Mouse (Mus musculus): ENCODE measurements around the gene Hspa8. TPM values are rescaled to one million over a fixed set of nuclear protein-coding genes. Genes with fewer than 3 reads are reported as not detected.
A peak's percentile ranks its signal among the peaks of the same experiment; 100 is the strongest.

Gene Hspa8
- polyA plus RNA-seq (2012; rRNA removed) = 1,998 and 2,235 TPM in 2 replicates

DNA sequence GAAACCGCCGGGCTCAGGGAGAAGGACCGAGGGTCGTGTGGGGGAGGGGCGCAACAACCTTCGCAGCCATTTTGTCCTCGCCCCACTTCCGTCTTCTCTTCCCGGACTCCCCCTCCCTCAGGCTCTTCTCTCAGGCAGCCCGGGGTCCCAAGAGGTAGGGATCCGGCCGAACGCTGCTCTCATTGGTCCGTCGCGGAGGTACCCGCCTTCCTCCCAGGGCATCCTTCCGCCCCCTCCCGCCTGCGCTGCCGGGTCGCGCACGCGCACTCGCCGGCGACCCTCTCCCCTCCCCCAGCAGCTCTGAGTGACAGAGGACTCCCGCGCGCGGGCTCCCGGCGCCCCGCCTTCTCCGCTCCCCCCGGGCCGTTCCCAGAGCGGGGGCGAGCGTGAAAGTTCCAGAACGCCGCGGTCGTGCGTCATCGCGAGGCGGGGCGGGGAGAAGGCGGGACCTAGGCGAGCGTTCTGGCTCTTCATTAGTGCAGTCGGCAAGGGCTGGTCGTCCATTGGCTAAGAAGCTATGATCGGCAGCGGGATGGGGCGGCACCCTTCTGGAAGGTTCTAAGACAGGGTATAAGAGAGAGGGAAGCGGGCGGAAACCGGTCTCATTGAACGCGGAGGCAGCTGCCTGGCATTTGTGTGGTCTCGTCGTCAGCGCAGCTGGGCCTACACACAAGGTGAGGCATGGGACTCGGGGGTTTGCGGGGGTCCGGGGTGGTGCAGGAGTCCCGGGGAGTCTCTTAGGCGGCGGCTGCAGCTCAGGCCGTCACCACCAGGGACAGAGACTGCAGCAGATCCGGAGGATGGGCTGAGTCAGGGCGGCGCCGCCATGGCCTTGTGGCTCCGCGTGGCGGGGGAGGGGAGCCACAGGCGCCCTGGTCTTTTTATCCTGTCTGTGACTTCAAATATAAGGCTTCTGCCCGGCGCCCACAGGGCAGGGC, at the start of gene Hspa8:
Hspa8 (plus strand) TSS at position 310 of the 938 bp plus-strand sequence.
- Histone ChIP-seq H3K4me3 (ENCODE audit: insufficient read depth, low read length) (peak within 1 kb of the TSS; percentile 81), H3K27ac (ENCODE audit: insufficient read depth, low read length) (peak within 1 kb of the TSS; percentile 100), H3K4me1 (ENCODE audit: control insufficient read depth, insufficient read depth, low read length) (peaks cover 5% of the 10 kb centered on the region)
- TF ChIP-seq CTCF (IDR thresholded peaks at IDR 0.05; ENCODE audit: extremely low read depth, insufficient read depth, low read length) (no peak), POLR2A (IDR thresholded peaks at IDR 0.05; ENCODE audit: extremely low read depth, insufficient read depth, low read length) (peak; percentile 100)

DNA sequence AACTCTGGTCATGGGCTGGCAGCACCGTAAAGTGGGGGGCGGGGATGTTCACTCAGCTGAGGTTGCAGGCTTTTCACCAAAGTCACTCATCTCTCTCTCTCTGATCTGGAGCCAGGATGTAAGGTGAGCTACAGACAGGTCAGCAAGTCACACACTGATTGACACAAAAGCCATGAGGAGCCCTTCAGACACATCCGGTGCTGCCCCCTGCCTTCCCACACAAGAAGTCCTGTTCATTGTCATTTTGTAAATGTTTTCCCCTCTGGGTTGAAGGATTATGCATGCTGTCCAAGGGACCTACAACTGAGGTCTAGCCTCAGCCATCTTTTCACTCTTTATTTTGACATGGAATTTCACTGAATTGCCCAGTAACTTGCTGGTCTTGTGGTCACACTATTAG, 49.0 kb upstream of the Hspa8 start:
- TF ChIP-seq CTCF (IDR thresholded peaks at IDR 0.05; ENCODE audit: extremely low read depth, insufficient read depth, low read length) (no peak), POLR2A (IDR thresholded peaks at IDR 0.05; ENCODE audit: extremely low read depth, insufficient read depth, low read length) (no peak)
- Histone ChIP-seq H3K4me1 (ENCODE audit: control insufficient read depth, insufficient read depth, low read length) (peaks cover 4% of the 10 kb centered on the region; the same call in 1 of the 2 replicates), H3K27ac (ENCODE audit: insufficient read depth, low read length) (no peak overlapping the region)

DNA sequence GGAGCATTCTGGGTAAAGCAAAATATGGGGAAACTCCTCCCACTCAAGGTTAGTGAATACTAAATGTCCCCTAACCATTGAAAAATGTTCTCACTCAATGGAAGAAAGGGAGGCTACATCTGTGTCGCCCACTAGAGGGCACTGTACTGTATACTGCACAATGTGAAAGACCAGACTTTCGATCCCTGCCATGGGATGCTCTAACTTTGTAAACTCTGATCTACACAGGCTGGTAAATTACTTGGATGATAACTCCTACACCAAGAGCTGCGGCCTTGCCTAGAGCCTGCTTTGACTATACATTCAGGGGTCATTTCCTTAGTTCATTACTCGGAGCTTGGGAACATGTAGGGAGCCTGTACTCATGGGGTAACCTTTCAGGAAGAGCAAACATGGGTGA, 44.4 kb upstream of the Hspa8 start:
- no peak overlapping the region for H3K27ac ChIP-seq (ENCODE audit: insufficient read depth, low read length)
- peaks cover 6% of the 10 kb centered on the region; the same call in 1 of the 2 replicates for H3K4me1 ChIP-seq (ENCODE audit: control insufficient read depth, insufficient read depth, low read length)
- no peak overlapping the region for H3K4me3 ChIP-seq (ENCODE audit: insufficient read depth, low read length)
- TF ChIP-seq CTCF (IDR thresholded peaks at IDR 0.05; ENCODE audit: extremely low read depth, insufficient read depth, low read length) = peak; percentile 67
- no peak for TF ChIP-seq POLR2A (IDR thresholded peaks at IDR 0.05; ENCODE audit: extremely low read depth, insufficient read depth, low read length)

More for the DNA sequence above, 49.0 kb upstream of the Hspa8 start:
- H3K4me3 ChIP-seq (ENCODE audit: insufficient read depth, low read length) = no peak overlapping the region

DNA sequence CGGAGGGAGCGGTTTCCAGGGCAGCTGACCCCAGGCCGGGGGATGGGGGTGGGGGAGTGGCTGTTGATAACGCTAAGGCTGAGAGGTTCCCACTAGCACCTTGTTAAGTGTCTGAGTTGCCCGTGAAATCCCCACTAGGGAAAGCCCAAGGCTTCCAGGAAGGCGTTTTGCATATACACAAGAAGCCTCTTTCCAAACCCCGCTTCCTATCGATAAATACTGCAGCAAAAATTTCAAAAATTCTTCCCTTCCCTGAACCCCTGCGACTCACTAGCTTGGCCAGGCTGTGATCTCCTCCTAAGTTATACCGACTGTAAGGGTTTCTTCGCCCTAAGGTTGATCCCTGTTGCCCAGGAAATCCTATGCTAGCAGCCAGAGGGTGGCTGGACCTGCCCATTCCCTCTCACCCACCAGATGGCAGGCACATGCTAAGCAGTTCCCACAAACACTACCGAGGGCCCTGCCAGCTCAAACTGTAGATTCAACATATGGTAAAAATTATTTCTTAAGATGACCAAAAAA, 43.6 kb upstream of the Hspa8 start:
- TF ChIP-seq POLR2A (IDR thresholded peaks at IDR 0.05; ENCODE audit: extremely low read depth, insufficient read depth, low read length) (no peak), CTCF (IDR thresholded peaks at IDR 0.05; ENCODE audit: extremely low read depth, insufficient read depth, low read length) (peak; percentile 20; the same call in 1 of the 2 replicates)

GRCm38 (mm10) chr9:40757685-40758270, 43.0 kb upstream of the Hspa8 start:
- peak; percentile 45; the same call in 1 of the 2 replicates for TF ChIP-seq POLR2A (IDR thresholded peaks at IDR 0.05; ENCODE audit: extremely low read depth, insufficient read depth, low read length)
- TF ChIP-seq CTCF (IDR thresholded peaks at IDR 0.05; ENCODE audit: extremely low read depth, insufficient read depth, low read length) = peak; percentile 77
- Histone ChIP-seq H3K4me3 (ENCODE audit: insufficient read depth, low read length) (no peak overlapping the region), H3K27ac (ENCODE audit: insufficient read depth, low read length) (peak overlapping the region; percentile 1; the same call in 1 of the 2 replicates)

More for the DNA sequence above, 43.6 kb upstream of the Hspa8 start:
- peak overlapping the region; percentile 36 for H3K27ac ChIP-seq (ENCODE audit: insufficient read depth, low read length)
- no peak overlapping the region for H3K4me3 ChIP-seq (ENCODE audit: insufficient read depth, low read length)
- peaks cover 6% of the 10 kb centered on the region; the same call in 1 of the 2 replicates for H3K4me1 ChIP-seq (ENCODE audit: control insufficient read depth, insufficient read depth, low read length)

GRCm38 (mm10) chr9:40762354-40762753, 38.4 kb upstream of the Hspa8 start:
- H3K4me3 ChIP-seq (ENCODE audit: insufficient read depth, low read length) = no peak overlapping the region
- H3K4me1 ChIP-seq (ENCODE audit: control insufficient read depth, insufficient read depth, low read length) = peaks cover 4% of the 10 kb centered on the region; the same call in 1 of the 2 replicates
- no peak overlapping the region for H3K27ac ChIP-seq (ENCODE audit: insufficient read depth, low read length)
- TF ChIP-seq POLR2A (IDR thresholded peaks at IDR 0.05; ENCODE audit: extremely low read depth, insufficient read depth, low read length) (no peak), CTCF (IDR thresholded peaks at IDR 0.05; ENCODE audit: extremely low read depth, insufficient read depth, low read length) (no peak)

More at GRCm38 (mm10) chr9:40757685-40758270, 43.0 kb upstream of the Hspa8 start:
- peaks cover 6% of the 10 kb centered on the region; the same call in 1 of the 2 replicates for H3K4me1 ChIP-seq (ENCODE audit: control insufficient read depth, insufficient read depth, low read length)

- H3K4me3 ChIP-seq (ENCODE audit: insufficient read depth, low read length) = no peak overlapping the region
Observed at GRCm38 (mm10) chr9:40764887-40765580, 35.8 kb upstream of the Hspa8 start.

DNA sequence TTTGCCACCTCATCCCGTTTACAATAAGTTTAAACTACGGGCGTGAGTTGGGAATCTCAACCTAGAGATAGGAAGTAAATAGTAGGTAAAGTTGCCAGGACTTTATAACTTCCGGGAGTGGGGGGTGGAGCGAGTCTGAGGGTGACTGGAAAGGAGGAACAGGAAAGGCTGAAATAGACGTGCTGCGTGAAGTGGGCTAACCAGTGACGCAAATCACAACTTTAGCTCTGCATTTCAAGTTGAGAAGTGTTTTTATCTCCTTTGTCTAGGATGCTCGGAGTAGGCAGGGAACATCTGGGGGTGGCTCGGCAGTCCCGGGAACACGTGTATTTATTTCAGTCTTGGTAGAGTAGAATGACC, 35.2 kb upstream of the Hspa8 start:
- no peak overlapping the region for H3K4me3 ChIP-seq (ENCODE audit: insufficient read depth, low read length)
- TF ChIP-seq CTCF (IDR thresholded peaks at IDR 0.05; ENCODE audit: extremely low read depth, insufficient read depth, low read length) (no peak), POLR2A (IDR thresholded peaks at IDR 0.05; ENCODE audit: extremely low read depth, insufficient read depth, low read length) (no peak)
- H3K27ac ChIP-seq (ENCODE audit: insufficient read depth, low read length) = no peak overlapping the region
- peaks cover 4% of the 10 kb centered on the region; the same call in 1 of the 2 replicates for H3K4me1 ChIP-seq (ENCODE audit: control insufficient read depth, insufficient read depth, low read length)

More at GRCm38 (mm10) chr9:40764887-40765580, 35.8 kb upstream of the Hspa8 start:
- Histone ChIP-seq H3K27ac (ENCODE audit: insufficient read depth, low read length) (no peak overlapping the region), H3K4me1 (ENCODE audit: control insufficient read depth, insufficient read depth, low read length) (peaks cover 4% of the 10 kb centered on the region; the same call in 1 of the 2 replicates)
- TF ChIP-seq POLR2A (IDR thresholded peaks at IDR 0.05; ENCODE audit: extremely low read depth, insufficient read depth, low read length) (no peak), CTCF (IDR thresholded peaks at IDR 0.05; ENCODE audit: extremely low read depth, insufficient read depth, low read length) (no peak)
